Mouse (Mus musculus) heart, postnatal 0 days (tissue): ENCODE data around the gene Sowahc.

Source experiments
- CTCF ChIP-seq: IDR thresholded peaks from 2 replicates; pipeline ENCODE4 v1.5.1; 2016; ENCODE audit warnings: antibody characterized with exemption, control low read depth, low read depth
- EP300 ChIP-seq: IDR thresholded peaks from 2 replicates; pipeline ENCODE4 v1.6.1; 2016; ENCODE audit warnings: antibody characterized with exemption, low read depth

GRCm38 (mm10) chr10:59267275-59267674, 45.5 kb downstream of the Sowahc start:
- TF ChIP-seq CTCF = no peak
- TF ChIP-seq EP300 = no peak
